Mouse (Mus musculus): Measurements from ENCODE around the gene Pbx1. TPM values are rescaled to one million over a fixed set of nuclear protein-coding genes. Genes with fewer than 3 reads are reported as not detected.

Gene Pbx1
- polyA plus RNA-seq, 2 experiments = 26.5 to 48.2 TPM

GRCm38 (mm10) chr1:168341368-168341767, 90.7 kb downstream of the Pbx1 start:
- TF ChIP-seq POLR2A (IDR thresholded peaks at IDR 0.05; ENCODE audit: borderline replicate concordance, extremely low read depth, insufficient read depth, insufficient read length) = no peak
- DNase-seq (ENCODE audit: low spot score) = no peak
- Histone ChIP-seq H3K4me1 (ENCODE audit: control insufficient read depth, insufficient read depth, low read length) (peaks cover 29% of the 10 kb centered on the region), H3K4me3 (replicated peaks; ENCODE audit: low read length) (no peak overlapping the region), H3K27me3 (ENCODE audit: control insufficient read depth, insufficient read depth, low read length) (no peaks in the 10 kb centered on the region), H3K27ac (replicated peaks; ENCODE audit: low read depth, low read length) (no peak overlapping the region), H3K9ac (ENCODE audit: low read depth, low read length, severe bottlenecking) (no peak overlapping the region), H3K9me3 (ENCODE audit: control insufficient read depth, low read length) (no peaks in the 10 kb centered on the region), H3K4me2 (replicated peaks; ENCODE audit: low read depth, low read length, severe bottlenecking) (no peak overlapping the region), H3K36me3 (ENCODE audit: control insufficient read depth, insufficient read depth, low read length) (no peaks in the 10 kb centered on the region)
- ATAC-seq (ENCODE audit: low FRiP score, low read depth) = no peak
- 80% methylated on average over 6 of the region's 6 CpGs for WGBS

GRCm38 (mm10) chr1:168336238-168336818, 95.7 kb downstream of the Pbx1 start:
- no peak for DNase-seq (ENCODE audit: low spot score)
- WGBS = 85% methylated on average over 7 of the region's 7 CpGs
- Histone ChIP-seq H3K4me1 (ENCODE audit: control insufficient read depth, insufficient read depth, low read length) (peaks cover 3% of the 10 kb centered on the region; the same call in 1 of the 2 replicates), H3K4me2 (replicated peaks; ENCODE audit: low read depth, low read length, severe bottlenecking) (no peak overlapping the region), H3K36me3 (ENCODE audit: control insufficient read depth, insufficient read depth, low read length) (no peaks in the 10 kb centered on the region), H3K9ac (ENCODE audit: low read depth, low read length, severe bottlenecking) (no peak overlapping the region), H3K4me3 (replicated peaks; ENCODE audit: low read length) (no peak overlapping the region), H3K27ac (replicated peaks; ENCODE audit: low read depth, low read length) (no peak overlapping the region), H3K27me3 (ENCODE audit: control insufficient read depth, insufficient read depth, low read length) (no peaks in the 10 kb centered on the region), H3K9me3 (ENCODE audit: control insufficient read depth, low read length) (no peaks in the 10 kb centered on the region)
- no peak for TF ChIP-seq POLR2A (IDR thresholded peaks at IDR 0.05; ENCODE audit: borderline replicate concordance, extremely low read depth, insufficient read depth, insufficient read length)
- ATAC-seq (ENCODE audit: low FRiP score, low read depth) = no peak

- no peak overlapping the region; the same call in 1 of the 2 replicates for H3K27ac ChIP-seq (replicated peaks; ENCODE audit: low read depth, low read length)
These were observed 97.1 kb downstream of the Pbx1 start for GRCm38 (mm10) chr1:168334831-168335574.

DNA sequence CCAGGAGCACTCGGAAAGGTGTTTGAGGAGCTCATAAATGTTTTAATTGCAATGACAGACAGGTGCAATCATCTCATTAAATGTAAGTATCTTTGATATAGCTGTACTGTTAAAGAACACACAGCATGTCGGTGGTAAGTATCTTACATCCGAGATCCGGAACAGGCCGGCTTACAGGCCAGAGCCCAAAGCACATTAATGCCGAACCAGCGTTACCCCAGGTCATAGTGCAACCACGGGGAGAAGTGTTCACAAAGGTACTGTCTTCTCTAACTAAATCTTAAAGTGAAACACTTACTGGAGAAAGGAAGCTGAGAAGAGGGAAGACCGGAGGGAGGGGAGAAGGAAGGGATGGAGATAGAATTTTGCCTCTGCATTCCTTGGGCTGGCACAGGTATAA, 100.0 kb downstream of the Pbx1 start:
- H3K27ac ChIP-seq (replicated peaks; ENCODE audit: low read depth, low read length) = no peak overlapping the region
- H3K9ac ChIP-seq (ENCODE audit: low read depth, low read length, severe bottlenecking) = no peak overlapping the region
- H3K4me2 ChIP-seq (replicated peaks; ENCODE audit: low read depth, low read length, severe bottlenecking) = no peak overlapping the region
- H3K27me3 ChIP-seq (ENCODE audit: control insufficient read depth, insufficient read depth, low read length) = no peaks in the 10 kb centered on the region
- no peaks in the 10 kb centered on the region for H3K9me3 ChIP-seq (ENCODE audit: control insufficient read depth, low read length)
- no peak for ATAC-seq (ENCODE audit: low FRiP score, low read depth)
- TF ChIP-seq POLR2A (IDR thresholded peaks at IDR 0.05; ENCODE audit: borderline replicate concordance, extremely low read depth, insufficient read depth, insufficient read length) = no peak
- H3K36me3 ChIP-seq (ENCODE audit: control insufficient read depth, insufficient read depth, low read length) = 0 out of 2 replicates have a peak, but pooled peaks cover 5% of the 10 kb centered on the region
- H3K4me1 ChIP-seq (ENCODE audit: control insufficient read depth, insufficient read depth, low read length) = peaks cover 1% of the 10 kb centered on the region; the same call in 1 of the 2 replicates
- no peak overlapping the region for H3K4me3 ChIP-seq (replicated peaks; ENCODE audit: low read length)
- WGBS = 84% methylated on average over 9 of the region's 9 CpGs
- no peak for DNase-seq (ENCODE audit: low spot score)

More at GRCm38 (mm10) chr1:168334831-168335574, 97.1 kb downstream of the Pbx1 start:
- Histone ChIP-seq H3K9ac (ENCODE audit: low read depth, low read length, severe bottlenecking) (no peak overlapping the region), H3K36me3 (ENCODE audit: control insufficient read depth, insufficient read depth, low read length) (no peaks in the 10 kb centered on the region), H3K4me1 (ENCODE audit: control insufficient read depth, insufficient read depth, low read length) (peaks cover 3% of the 10 kb centered on the region; the same call in 1 of the 2 replicates), H3K4me2 (replicated peaks; ENCODE audit: low read depth, low read length, severe bottlenecking) (no peak overlapping the region), H3K27me3 (ENCODE audit: control insufficient read depth, insufficient read depth, low read length) (no peaks in the 10 kb centered on the region), H3K9me3 (ENCODE audit: control insufficient read depth, low read length) (no peaks in the 10 kb centered on the region), H3K4me3 (replicated peaks; ENCODE audit: low read length) (no peak overlapping the region)
- DNase-seq (ENCODE audit: low spot score) = no peak
- no peak for TF ChIP-seq POLR2A (IDR thresholded peaks at IDR 0.05; ENCODE audit: borderline replicate concordance, extremely low read depth, insufficient read depth, insufficient read length)
- ATAC-seq (ENCODE audit: low FRiP score, low read depth) = no peak
- WGBS = 77% methylated on average over 8 of the region's 8 CpGs

- Histone ChIP-seq H3K9me3 (ENCODE audit: control insufficient read depth, low read length) (no peaks in the 10 kb centered on the region), H3K27ac (replicated peaks; ENCODE audit: low read depth, low read length) (no peak overlapping the region), H3K4me3 (replicated peaks; ENCODE audit: low read length) (no peak overlapping the region), H3K4me2 (replicated peaks; ENCODE audit: low read depth, low read length, severe bottlenecking) (no peak overlapping the region), H3K36me3 (ENCODE audit: control insufficient read depth, insufficient read depth, low read length) (0 out of 2 replicates have a peak, but pooled peaks cover 5% of the 10 kb centered on the region), H3K9ac (ENCODE audit: low read depth, low read length, severe bottlenecking) (no peak overlapping the region), H3K27me3 (ENCODE audit: control insufficient read depth, insufficient read depth, low read length) (no peaks in the 10 kb centered on the region), H3K4me1 (ENCODE audit: control insufficient read depth, insufficient read depth, low read length) (peaks cover 17% of the 10 kb centered on the region)
- DNase-seq (ENCODE audit: low spot score) = no peak
- WGBS = 68% methylated on average over 3 of the region's 3 CpGs
- TF ChIP-seq POLR2A (IDR thresholded peaks at IDR 0.05; ENCODE audit: borderline replicate concordance, extremely low read depth, insufficient read depth, insufficient read length) = no peak
- ATAC-seq (ENCODE audit: low FRiP score, low read depth) = no peak
These were observed 103.8 kb downstream of the Pbx1 start for GRCm38 (mm10) chr1:168328236-168328605.
